Mouse (Mus musculus) liver, embryonic 14.5 days (tissue): ENCODE measurements around the gene Srd5a3. TPM values are rescaled to one million over a fixed set of nuclear protein-coding genes. Genes with fewer than 3 reads are reported as not detected.

ENCODE experiments used
- ATAC-seq: fragments of 200-750 bp; cut with Nextera tagmentation; 2 replicates; pipeline ENCODE4 v1.8.0; 2017; ENCODE audit warnings: moderate number of reproducible peaks, mild to moderate bottlenecking, moderate library complexity; ENCODE audit not compliant: insufficient read depth
- DNase-seq, 3 experiments: peaks; one replicate each; pipeline ENCODE4 v3.0.0-alpha.2; 2012 to 2013; ENCODE audit warnings: low read depth in 3 of 3, low spot score in 3 of 3
- H3K27ac ChIP-seq: fragments of 300-500 bp; sonication (generic); 2 replicates; pipeline ENCODE4 v1.5.1; 2014; ENCODE audit warnings: moderate library complexity, mild to moderate bottlenecking, control low read depth, inconsistent platforms
- H3K27me3 ChIP-seq: fragments of 300-500 bp; sonication (generic); 2 replicates; pipeline ENCODE4 v1.6.1; 2014; ENCODE audit warnings: mild to moderate bottlenecking, low read length, moderate library complexity; ENCODE audit not compliant: control insufficient read depth, insufficient read depth
- H3K36me3 ChIP-seq: fragments of 300-500 bp; sonication (generic); replicated peaks from 2 replicates; pipeline ENCODE4 v1.6.1; 2014; ENCODE audit warnings: low read depth; ENCODE audit not compliant: control insufficient read depth, insufficient read depth
- H3K4me1 ChIP-seq, 2 experiments: fragments of 200-500 bp in 1 of 2; fragments of 300-500 bp in 1 of 2; sonication (generic) in 1 of 2; replicated peaks; 2 replicates each; pipeline ENCODE4 v1.6.1; 2012 to 2014; ENCODE audit warnings: antibody characterized with exemption in 1 of 2, inconsistent platforms in 1 of 2, low read length in 1 of 2; ENCODE audit not compliant: control insufficient read depth in 2 of 2, insufficient read depth in 2 of 2
- H3K4me2 ChIP-seq: fragments of 300-500 bp; sonication (generic); 2 replicates; pipeline ENCODE4 v1.6.1; 2014; ENCODE audit warnings: low read depth, mild to moderate bottlenecking, control low read depth, moderate library complexity
- H3K4me3 ChIP-seq, 2 experiments: fragments of 200-500 bp in 1 of 2; fragments of 300-500 bp in 1 of 2; sonication (generic) in 1 of 2; 2 replicates each; pipeline ENCODE4 v1.5.1; 2012 to 2014; ENCODE audit warnings: low read depth in 2 of 2, low read length in 2 of 2, mild to moderate bottlenecking in 2 of 2, control low read depth in 1 of 2, inconsistent platforms in 1 of 2, moderate library complexity in 1 of 2; ENCODE audit not compliant: insufficient read depth in 1 of 2
- H3K9ac ChIP-seq: fragments of 300-500 bp; sonication (generic); replicated peaks from 2 replicates; pipeline ENCODE4 v1.6.1; 2014; ENCODE audit warnings: mild to moderate bottlenecking, control low read depth, moderate library complexity
- H3K9me3 ChIP-seq: fragments of 300-500 bp; sonication (generic); 2 replicates; pipeline ENCODE4 v1.6.1; 2016; ENCODE audit warnings: low read length, mixed read lengths; ENCODE audit not compliant: control insufficient read depth
- CTCF ChIP-seq: IDR thresholded peaks from 2 replicates; pipeline ENCODE4 v1.5.1; 2016; ENCODE audit warnings: antibody characterized with exemption, low read depth, control low read depth
- EP300 ChIP-seq: IDR thresholded peaks from 2 replicates; pipeline ENCODE4 v1.6.1; 2016; ENCODE audit warnings: antibody characterized with exemption, low read depth
- WGBS: fragments of 180-500 bp; shearing (Covaris S2); extraction: QIAGEN DNeasy Blood & Tissue Kit; methylation state at CpG from one replicate; pipeline ENCODE4 v1.1.7; 2014; ENCODE audit not compliant: insufficient replicate concordance; 5-methylcytosine and 5-hydroxymethylcytosine counted together
- polyA plus RNA-seq, 2 experiments: library from polyadenylated mRNA; depleted of rRNA in 1 of 2; stranded (reverse) in 1 of 2; unstranded in 1 of 2; fragments of >200 nt; fragmentation: Nextera tagmentation in 1 of 2; extraction: Ambion mirVana in 1 of 2; gene quantifications; 2 replicates each; pipeline versions ENCODE4 v1.2.1 to v1.2.3; 2012 to 2014

Gene Srd5a3
- polyA plus RNA-seq, 2 experiments, result 8.8 to 14.3 TPM

- TF ChIP-seq EP300 (no peak), CTCF (no peak)
- no peak for ATAC-seq
- Histone ChIP-seq H3K9ac (no peak overlapping the region), H3K4me1 (no peaks in the 10 kb centered on the region), H3K27ac (no peak overlapping the region), H3K9me3 (no peaks in the 10 kb centered on the region), H3K4me3 (no peak overlapping the region), H3K4me2 (no peak overlapping the region), H3K27me3 (no peaks in the 10 kb centered on the region), H3K36me3 (no peaks in the 10 kb centered on the region)
- WGBS, result 73% methylated on average over 4 of the region's 4 CpGs
- no peak for DNase-seq
Measured at GRCm38 (mm10) chr5:76112016-76112415, 28.1 kb upstream of the Srd5a3 start.

GRCm38 (mm10) chr5:76115436-76116041 is 24.5 kb upstream of the Srd5a3 start:
- no peak for ATAC-seq
- no peak overlapping the region for H3K4me2 ChIP-seq
- H3K4me3 ChIP-seq, result no peak overlapping the region
- WGBS, result 53% methylated on average over 8 of the region's 8 CpGs
- H3K36me3 ChIP-seq, result no peaks in the 10 kb centered on the region
- no peaks in the 10 kb centered on the region for H3K9me3 ChIP-seq
- DNase-seq, result no peak
- no peaks in the 10 kb centered on the region for H3K4me1 ChIP-seq
- no peak overlapping the region for H3K27ac ChIP-seq
- H3K9ac ChIP-seq, result no peak overlapping the region
- H3K27me3 ChIP-seq, result no peaks in the 10 kb centered on the region
- no peak for TF ChIP-seq EP300
- no peak for TF ChIP-seq CTCF

GRCm38 (mm10) chr5:76118441-76118840 is 21.6 kb upstream of the Srd5a3 start:
- DNase-seq, result no peak
- Histone ChIP-seq H3K27ac (no peak overlapping the region), H3K4me2 (no peak overlapping the region), H3K4me1 (no peaks in the 10 kb centered on the region), H3K4me3 (no peak overlapping the region), H3K9me3 (no peaks in the 10 kb centered on the region), H3K36me3 (no peaks in the 10 kb centered on the region), H3K27me3 (no peaks in the 10 kb centered on the region), H3K9ac (no peak overlapping the region)
- TF ChIP-seq CTCF (peak; percentile 66), EP300 (no peak)
- 34% methylated on average over 7 of the region's 7 CpGs for WGBS
- ATAC-seq, result no peak

- H3K27me3 ChIP-seq, result no peaks in the 10 kb centered on the region
- no peaks in the 10 kb centered on the region for H3K9me3 ChIP-seq
- no peaks in the 10 kb centered on the region for H3K4me1 ChIP-seq
- no peak overlapping the region for H3K4me3 ChIP-seq
- H3K36me3 ChIP-seq, result no peaks in the 10 kb centered on the region
- H3K9ac ChIP-seq, result no peak overlapping the region
- 56% methylated on average over 5 of the region's 5 CpGs for WGBS
- no peak for TF ChIP-seq CTCF
- no peak for TF ChIP-seq EP300
- no peak overlapping the region for H3K4me2 ChIP-seq
- DNase-seq (no peak), ATAC-seq (no peak)
- H3K27ac ChIP-seq, result no peak overlapping the region
Measured at GRCm38 (mm10) chr5:76120634-76121033, 19.4 kb upstream of the Srd5a3 start.

GRCm38 (mm10) chr5:76127584-76128316 is 12.3 kb upstream of the Srd5a3 start:
- ATAC-seq (no peak), DNase-seq (no peak)
- H3K27me3 ChIP-seq, result no peaks in the 10 kb centered on the region
- H3K27ac ChIP-seq, result no peak overlapping the region
- H3K4me1 ChIP-seq, result no peaks in the 10 kb centered on the region
- H3K36me3 ChIP-seq, result no peaks in the 10 kb centered on the region
- no peaks in the 10 kb centered on the region for H3K9me3 ChIP-seq
- H3K9ac ChIP-seq, result no peak overlapping the region
- 59% methylated on average over 5 of the region's 5 CpGs for WGBS
- TF ChIP-seq CTCF (no peak), EP300 (no peak)
- H3K4me2 ChIP-seq, result no peak overlapping the region
- no peak overlapping the region for H3K4me3 ChIP-seq
